Mouse (Mus musculus) hindbrain, embryonic 13.5 days (tissue): ENCODE measurements around the gene Has3. TPM values are rescaled to one million over a fixed set of nuclear protein-coding genes. Genes with fewer than 3 reads are reported as not detected.

Experiments
- ATAC-seq: fragments of 200-750 bp; cut with Nextera tagmentation; 2 replicates; pipeline ENCODE4 v1.8.0; 2017; ENCODE audit warnings: moderate TSS enrichment; ENCODE audit not compliant: low FRiP score
- H3K27ac ChIP-seq: fragments of 300-500 bp; sonication (generic); 2 replicates; pipeline ENCODE4 v1.5.1; 2015; ENCODE audit warnings: inconsistent platforms, mild to moderate bottlenecking, moderate library complexity
- H3K27me3 ChIP-seq: fragments of 300-500 bp; sonication (generic); 2 replicates; pipeline ENCODE4 v1.6.1; 2015; ENCODE audit warnings: mild to moderate bottlenecking, inconsistent platforms
- H3K36me3 ChIP-seq: fragments of 300-500 bp; sonication (generic); 2 replicates; pipeline ENCODE4 v1.6.1; 2015; ENCODE audit warnings: mild to moderate bottlenecking, inconsistent platforms
- H3K4me1 ChIP-seq: fragments of 300-500 bp; sonication (generic); replicated peaks from 2 replicates; pipeline ENCODE4 v1.6.1; 2015; ENCODE audit warnings: inconsistent platforms
- H3K4me2 ChIP-seq: fragments of 300-500 bp; sonication (generic); 2 replicates; pipeline ENCODE4 v1.6.1; 2015; ENCODE audit warnings: inconsistent platforms, mild to moderate bottlenecking, moderate library complexity
- H3K4me3 ChIP-seq: fragments of 300-500 bp; sonication (generic); 2 replicates; pipeline ENCODE4 v1.5.1; 2015; ENCODE audit warnings: mild to moderate bottlenecking, inconsistent platforms
- H3K9ac ChIP-seq: fragments of 300-500 bp; sonication (generic); 2 replicates; pipeline ENCODE4 v1.6.1; 2015; ENCODE audit warnings: mild to moderate bottlenecking, inconsistent platforms
- H3K9me3 ChIP-seq: fragments of 300-500 bp; sonication (generic); 2 replicates; pipeline ENCODE4 v1.6.1; 2016; ENCODE audit warnings: inconsistent platforms
- WGBS: fragments of 180-500 bp; shearing (Covaris S2); methylation state at CpG from one replicate; pipeline ENCODE4 v1.1.7; 2015; 5-methylcytosine and 5-hydroxymethylcytosine counted together
- polyA plus RNA-seq: library from polyadenylated mRNA; unstranded; fragments of >200 nt; fragmentation: Nextera tagmentation; extraction: Ambion mirVana; gene quantifications from 2 replicates; pipeline ENCODE4 v1.2.1, GENCODE M21; 2015

Has3 gene
- polyA plus RNA-seq, 1 experiment from 2014 or later, result 0.88 TPM

- H3K27ac ChIP-seq, result peak overlapping the region; percentile 97
- peak overlapping the region; percentile 96 for H3K9ac ChIP-seq
- WGBS, result under 1% methylated on average over 32 of the region's 57 CpGs
- no peaks in the 10 kb centered on the region for H3K27me3 ChIP-seq
- H3K4me3 ChIP-seq, result peak overlapping the region; percentile 89
- H3K4me2 ChIP-seq, result peak overlapping the region; percentile 80
- peaks cover 27% of the 10 kb centered on the region for H3K36me3 ChIP-seq
- peak; percentile 83 for ATAC-seq
- no peaks in the 10 kb centered on the region for H3K9me3 ChIP-seq
- H3K4me1 ChIP-seq, result peaks cover 22% of the 10 kb centered on the region
Measured at GRCm38 (mm10) chr8:106892806-106893451, 22.9 kb downstream of the Has3 start.

GRCm38 (mm10) chr8:106893481-106894156, 23.6 kb downstream of the Has3 start, which contains the start of gene Utp4:
TSS of gene Utp4 (plus strand) at chr8:106893636.
- ATAC-seq, result peak; percentile 95
- under 1% methylated on average over 49 of the region's 63 CpGs for WGBS
- peak within 1 kb of the TSS; percentile 97 for H3K27ac ChIP-seq
- H3K4me1 ChIP-seq, result peaks cover 22% of the 10 kb centered on the region
- H3K9ac ChIP-seq, result peak within 1 kb of the TSS; percentile 96
- no peaks in the 10 kb centered on the region for H3K27me3 ChIP-seq
- H3K4me3 ChIP-seq, result peak within 1 kb of the TSS; percentile 89
- H3K9me3 ChIP-seq, result no peaks in the 10 kb centered on the region
- H3K36me3 ChIP-seq, result peaks cover 33% of the 10 kb centered on the region
- peak within 1 kb of the TSS; percentile 80 for H3K4me2 ChIP-seq

GRCm38 (mm10) chr8:106899473-106899872, 29.4 kb downstream of the Has3 start:
- no peak overlapping the region for H3K9ac ChIP-seq
- H3K4me2 ChIP-seq, result no peak overlapping the region
- H3K9me3 ChIP-seq, result no peaks in the 10 kb centered on the region
- H3K4me1 ChIP-seq, result peaks cover 7% of the 10 kb centered on the region
- no peaks in the 10 kb centered on the region for H3K27me3 ChIP-seq
- no peak overlapping the region for H3K27ac ChIP-seq
- 90% methylated on average over 5 of the region's 5 CpGs for WGBS
- H3K36me3 ChIP-seq, result peaks cover 90% of the 10 kb centered on the region
- no peak overlapping the region for H3K4me3 ChIP-seq
- no peak for ATAC-seq

- WGBS, result 95% methylated on average over 17 of the region's 17 CpGs
- ATAC-seq, result no peak
- H3K36me3 ChIP-seq, result peaks cover 84% of the 10 kb centered on the region
Measured at GRCm38 (mm10) chr8:106905727-106906480, 35.9 kb downstream of the Has3 start.

GRCm38 (mm10) chr8:106906635-106907034, 36.6 kb downstream of the Has3 start:
- no peak overlapping the region for H3K4me2 ChIP-seq
- 92% methylated on average over 6 of the region's 6 CpGs for WGBS
- peaks cover 83% of the 10 kb centered on the region for H3K36me3 ChIP-seq
- no peak for ATAC-seq
- no peaks in the 10 kb centered on the region for H3K4me1 ChIP-seq
- no peak overlapping the region for H3K9ac ChIP-seq
- no peaks in the 10 kb centered on the region for H3K9me3 ChIP-seq
- no peaks in the 10 kb centered on the region for H3K27me3 ChIP-seq
- H3K4me3 ChIP-seq, result no peak overlapping the region
- no peak overlapping the region for H3K27ac ChIP-seq

More at GRCm38 (mm10) chr8:106905727-106906480, 35.9 kb downstream of the Has3 start:
- Histone ChIP-seq H3K9me3 (no peaks in the 10 kb centered on the region), H3K27me3 (no peaks in the 10 kb centered on the region), H3K4me3 (no peak overlapping the region), H3K9ac (no peak overlapping the region), H3K27ac (no peak overlapping the region), H3K4me2 (no peak overlapping the region), H3K4me1 (no peaks in the 10 kb centered on the region)

GRCm38 (mm10) chr8:106907450-106907849, 37.4 kb downstream of the Has3 start:
- H3K27me3 ChIP-seq, result no peaks in the 10 kb centered on the region
- H3K4me2 ChIP-seq, result no peak overlapping the region
- H3K9me3 ChIP-seq, result no peaks in the 10 kb centered on the region
- no peak overlapping the region for H3K9ac ChIP-seq
- H3K36me3 ChIP-seq, result peaks cover 82% of the 10 kb centered on the region
- no peak overlapping the region for H3K27ac ChIP-seq
- ATAC-seq, result no peak
- 90% methylated on average over 6 of the region's 6 CpGs for WGBS
- no peaks in the 10 kb centered on the region for H3K4me1 ChIP-seq
- no peak overlapping the region for H3K4me3 ChIP-seq

GRCm38 (mm10) chr8:106908291-106908690, 38.2 kb downstream of the Has3 start:
- H3K9me3 ChIP-seq, result no peaks in the 10 kb centered on the region
- H3K27me3 ChIP-seq, result no peaks in the 10 kb centered on the region
- no peak overlapping the region for H3K27ac ChIP-seq
- no peak for ATAC-seq
- 93% methylated on average over 7 of the region's 7 CpGs for WGBS
- no peak overlapping the region for H3K4me2 ChIP-seq
- H3K36me3 ChIP-seq, result peaks cover 79% of the 10 kb centered on the region
- no peak overlapping the region for H3K9ac ChIP-seq
- H3K4me3 ChIP-seq, result no peak overlapping the region
- H3K4me1 ChIP-seq, result no peaks in the 10 kb centered on the region

GRCm38 (mm10) chr8:106913631-106914030, 43.6 kb downstream of the Has3 start:
- Histone ChIP-seq H3K27ac (no peak overlapping the region), H3K9ac (no peak overlapping the region), H3K4me3 (no peak overlapping the region), H3K4me1 (no peaks in the 10 kb centered on the region), H3K27me3 (no peaks in the 10 kb centered on the region), H3K9me3 (no peaks in the 10 kb centered on the region), H3K36me3 (peaks cover 80% of the 10 kb centered on the region), H3K4me2 (no peak overlapping the region)
- WGBS, result 98% methylated on average over 10 of the region's 10 CpGs
- ATAC-seq, result no peak

GRCm38 (mm10) chr8:106919721-106920394, 49.8 kb downstream of the Has3 start:
- Histone ChIP-seq H3K4me3 (no peak overlapping the region), H3K9ac (no peak overlapping the region), H3K9me3 (no peaks in the 10 kb centered on the region), H3K27me3 (no peaks in the 10 kb centered on the region), H3K4me2 (no peak overlapping the region), H3K4me1 (no peaks in the 10 kb centered on the region), H3K36me3 (peaks cover 83% of the 10 kb centered on the region), H3K27ac (no peak overlapping the region)
- WGBS, result 91% methylated on average over 8 of the region's 8 CpGs
- no peak for ATAC-seq

- Histone ChIP-seq H3K4me3 (no peak overlapping the region), H3K9ac (no peak overlapping the region), H3K27ac (no peak overlapping the region), H3K27me3 (no peaks in the 10 kb centered on the region), H3K4me1 (no peaks in the 10 kb centered on the region), H3K4me2 (no peak overlapping the region), H3K36me3 (peaks cover 78% of the 10 kb centered on the region), H3K9me3 (no peaks in the 10 kb centered on the region)
- no peak for ATAC-seq
- WGBS, result 96% methylated on average over 5 of the region's 5 CpGs
Measured at GRCm38 (mm10) chr8:106920395-106920741, 50.3 kb downstream of the Has3 start.

GRCm38 (mm10) chr8:106924057-106924456, 54.0 kb downstream of the Has3 start:
- Histone ChIP-seq H3K9ac (no peak overlapping the region), H3K4me3 (no peak overlapping the region), H3K27ac (no peak overlapping the region), H3K9me3 (no peaks in the 10 kb centered on the region), H3K4me2 (no peak overlapping the region), H3K4me1 (no peaks in the 10 kb centered on the region), H3K27me3 (no peaks in the 10 kb centered on the region), H3K36me3 (peaks cover 41% of the 10 kb centered on the region)
- no peak for ATAC-seq
- whole genome bisulfite sequencing, result 91% methylated on average over 4 of the region's 4 CpGs

GRCm38 (mm10) chr8:106924904-106925349, 54.9 kb downstream of the Has3 start:
- H3K4me3 ChIP-seq, result no peak overlapping the region
- H3K27ac ChIP-seq, result no peak overlapping the region
- WGBS, result 86% methylated on average over 8 of the region's 8 CpGs

More at GRCm38 (mm10) chr8:106924904-106925349, 54.9 kb downstream of the Has3 start:
- no peak overlapping the region for H3K9ac ChIP-seq
- peaks cover 32% of the 10 kb centered on the region for H3K36me3 ChIP-seq
- ATAC-seq, result no peak
- no peaks in the 10 kb centered on the region for H3K4me1 ChIP-seq
- no peaks in the 10 kb centered on the region for H3K9me3 ChIP-seq
- no peak overlapping the region for H3K4me2 ChIP-seq
- H3K27me3 ChIP-seq, result 0 out of 2 replicates have a peak, but pooled peaks cover under 1% of the 10 kb centered on the region
